Mouse (Mus musculus): ENCODE data around the gene Kcnk1. TPM values are rescaled to one million over a fixed set of nuclear protein-coding genes. Genes with fewer than 3 reads are reported as not detected.

Kcnk1 gene
- not detected for total RNA-seq (2018; cell fraction: chromatin; rRNA removed)
- not detected for total RNA-seq (2018; cell fraction: cytosol; rRNA removed)
- total RNA-seq (2018; cell fraction: nucleus; rRNA removed): not detected
- polyA plus RNA-seq (2018): not detected in 3 replicates

GRCm38 (mm10) chr8:125995101-125995986, at the start of gene Kcnk1:
Gene Kcnk1, plus strand, starts transcription at chr8:125995170.
- H3K27ac ChIP-seq: no peak within 1 kb of the TSS
- 4% methylated on average over 71 of the region's 73 CpGs for WGBS (ENCODE audit: missing documents)
- H3K4me3 ChIP-seq (ENCODE audit: inconsistent target): no peak within 1 kb of the TSS
- H3K36me3 ChIP-seq (ENCODE audit: inconsistent target): no peaks in the 10 kb centered on the region
- no peaks in the 10 kb centered on the region for H3K79me2 ChIP-seq (ENCODE audit: inconsistent target)

- Histone ChIP-seq H3K4me3 (ENCODE audit: inconsistent target) (no peak overlapping the region), H3K79me2 (ENCODE audit: inconsistent target) (no peaks in the 10 kb centered on the region), H3K36me3 (ENCODE audit: inconsistent target) (no peaks in the 10 kb centered on the region), H3K27ac (no peak overlapping the region)
- WGBS (ENCODE audit: missing documents): 90% methylated on average over 9 of the region's 9 CpGs
These were observed 46.2 kb upstream of the Kcnk1 start for GRCm38 (mm10) chr8:125948696-125949308.

- Histone ChIP-seq H3K27ac (no peak overlapping the region), H3K36me3 (ENCODE audit: inconsistent target) (no peaks in the 10 kb centered on the region), H3K79me2 (ENCODE audit: inconsistent target) (no peaks in the 10 kb centered on the region), H3K4me3 (ENCODE audit: inconsistent target) (no peak overlapping the region)
- WGBS (ENCODE audit: missing documents): 26% methylated on average over 23 of the region's 23 CpGs
These were observed 44.7 kb upstream of the Kcnk1 start for GRCm38 (mm10) chr8:125950007-125950940.

- Histone ChIP-seq H3K79me2 (ENCODE audit: inconsistent target) (no peaks in the 10 kb centered on the region), H3K27ac (no peak overlapping the region), H3K4me3 (ENCODE audit: inconsistent target) (no peak overlapping the region), H3K36me3 (ENCODE audit: inconsistent target) (no peaks in the 10 kb centered on the region)
- 17% methylated on average over 11 of the region's 11 CpGs for WGBS (ENCODE audit: missing documents)
These were observed 39.3 kb upstream of the Kcnk1 start for GRCm38 (mm10) chr8:125955671-125956070.

- Histone ChIP-seq H3K36me3 (ENCODE audit: inconsistent target) (no peaks in the 10 kb centered on the region), H3K79me2 (ENCODE audit: inconsistent target) (no peaks in the 10 kb centered on the region), H3K4me3 (ENCODE audit: inconsistent target) (no peak overlapping the region), H3K27ac (no peak overlapping the region)
- WGBS (ENCODE audit: missing documents): 90% methylated on average over 9 of the region's 9 CpGs
These were observed 38.2 kb upstream of the Kcnk1 start for GRCm38 (mm10) chr8:125956796-125957195.

GRCm38 (mm10) chr8:125957226-125957993, 37.6 kb upstream of the Kcnk1 start:
- WGBS (ENCODE audit: missing documents): 87% methylated on average over 13 of the region's 13 CpGs
- Histone ChIP-seq H3K27ac (no peak overlapping the region), H3K4me3 (ENCODE audit: inconsistent target) (no peak overlapping the region), H3K36me3 (ENCODE audit: inconsistent target) (no peaks in the 10 kb centered on the region), H3K79me2 (ENCODE audit: inconsistent target) (no peaks in the 10 kb centered on the region)

GRCm38 (mm10) chr8:125957994-125958368, 37.0 kb upstream of the Kcnk1 start:
- no peak overlapping the region for H3K4me3 ChIP-seq (ENCODE audit: inconsistent target)
- H3K79me2 ChIP-seq (ENCODE audit: inconsistent target): no peaks in the 10 kb centered on the region
- WGBS (ENCODE audit: missing documents): no CpG with 5 or more reads among the region's 1 CpGs
- no peaks in the 10 kb centered on the region for H3K36me3 ChIP-seq (ENCODE audit: inconsistent target)
- no peak overlapping the region for H3K27ac ChIP-seq

- Histone ChIP-seq H3K27ac (no peak overlapping the region), H3K4me3 (ENCODE audit: inconsistent target) (no peak overlapping the region)
- WGBS (ENCODE audit: missing documents): 64% methylated on average over 4 of the region's 4 CpGs
These were observed 35.6 kb upstream of the Kcnk1 start for GRCm38 (mm10) chr8:125959363-125959771.

GRCm38 (mm10) chr8:125960037-125960436, 34.9 kb upstream of the Kcnk1 start:
- H3K36me3 ChIP-seq (ENCODE audit: inconsistent target): no peaks in the 10 kb centered on the region
- 81% methylated on average over 7 of the region's 8 CpGs for WGBS (ENCODE audit: missing documents)
- H3K79me2 ChIP-seq (ENCODE audit: inconsistent target): no peaks in the 10 kb centered on the region
- H3K27ac ChIP-seq: no peak overlapping the region
- H3K4me3 ChIP-seq (ENCODE audit: inconsistent target): no peak overlapping the region

More at GRCm38 (mm10) chr8:125959363-125959771, 35.6 kb upstream of the Kcnk1 start:
- Histone ChIP-seq H3K36me3 (ENCODE audit: inconsistent target) (no peaks in the 10 kb centered on the region), H3K79me2 (ENCODE audit: inconsistent target) (no peaks in the 10 kb centered on the region)

- Histone ChIP-seq H3K36me3 (ENCODE audit: inconsistent target) (no peaks in the 10 kb centered on the region), H3K27ac (no peak overlapping the region)
- WGBS (ENCODE audit: missing documents): 93% methylated on average over 6 of the region's 6 CpGs
These were observed 33.2 kb upstream of the Kcnk1 start for GRCm38 (mm10) chr8:125961790-125962189.

GRCm38 (mm10) chr8:125963807-125964211, 31.2 kb upstream of the Kcnk1 start:
- 20% methylated on average over 11 of the region's 11 CpGs for WGBS (ENCODE audit: missing documents)
- Histone ChIP-seq H3K27ac (no peak overlapping the region), H3K4me3 (ENCODE audit: inconsistent target) (no peak overlapping the region), H3K79me2 (ENCODE audit: inconsistent target) (no peaks in the 10 kb centered on the region), H3K36me3 (ENCODE audit: inconsistent target) (no peaks in the 10 kb centered on the region)

More at GRCm38 (mm10) chr8:125961790-125962189, 33.2 kb upstream of the Kcnk1 start:
- H3K4me3 ChIP-seq (ENCODE audit: inconsistent target): no peak overlapping the region
- no peaks in the 10 kb centered on the region for H3K79me2 ChIP-seq (ENCODE audit: inconsistent target)

GRCm38 (mm10) chr8:125971336-125971735, 23.6 kb upstream of the Kcnk1 start:
- Histone ChIP-seq H3K27ac (no peak overlapping the region), H3K4me3 (ENCODE audit: inconsistent target) (no peak overlapping the region), H3K36me3 (ENCODE audit: inconsistent target) (no peaks in the 10 kb centered on the region), H3K79me2 (ENCODE audit: inconsistent target) (no peaks in the 10 kb centered on the region)
- 93% methylated on average over 3 of the region's 3 CpGs for WGBS (ENCODE audit: missing documents)

GRCm38 (mm10) chr8:125975981-125976380, 19.0 kb upstream of the Kcnk1 start:
- Histone ChIP-seq H3K36me3 (ENCODE audit: inconsistent target) (no peaks in the 10 kb centered on the region), H3K4me3 (ENCODE audit: inconsistent target) (no peak overlapping the region), H3K79me2 (ENCODE audit: inconsistent target) (no peaks in the 10 kb centered on the region), H3K27ac (no peak overlapping the region)
- WGBS (ENCODE audit: missing documents): 97% methylated on average over 4 of the region's 4 CpGs

- Histone ChIP-seq H3K27ac (no peak overlapping the region), H3K4me3 (ENCODE audit: inconsistent target) (no peak overlapping the region), H3K36me3 (ENCODE audit: inconsistent target) (no peaks in the 10 kb centered on the region), H3K79me2 (ENCODE audit: inconsistent target) (no peaks in the 10 kb centered on the region)
- 5% methylated on average over 6 of the region's 6 CpGs for WGBS (ENCODE audit: missing documents)
These were observed 14.1 kb upstream of the Kcnk1 start for GRCm38 (mm10) chr8:125980826-125981225.

Data from macrophage (primary cell).